Mouse (Mus musculus) stomach, postnatal 0 days (tissue): ENCODE measurements around the gene Cphx3. TPM values are rescaled to one million over a fixed set of nuclear protein-coding genes. Genes with fewer than 3 reads are reported as not detected.

ENCODE experiments used
- polyA plus RNA-seq: library from polyadenylated mRNA; unstranded; fragments of >200 nt; fragmentation: Nextera tagmentation; extraction: Ambion mirVana; gene quantifications from 2 replicates; pipeline ENCODE4 v1.2.1, GENCODE M21; 2015

Gene Cphx3
- polyA plus RNA-seq, 1 experiment from 2014 or later = not detected

Other genes with a start within 250 kb of the Cphx3 start
- 60.6 and 67.3 TPM in 2 replicates for gene Anxa11, start 240.1 kb upstream of the Cphx3 start, polyA plus RNA-seq
- 1.9 and 2.8 TPM in 2 replicates for gene Plac9a, start 179.2 kb upstream of the Cphx3 start, polyA plus RNA-seq
- 4.2 TPM in 2 replicates for gene Tmem254a, start 154.6 kb upstream of the Cphx3 start, polyA plus RNA-seq
- gene Cphx1, start 144.0 kb upstream of the Cphx3 start, polyA plus RNA-seq = 0.05 and 0.10 TPM in 2 replicates
- 0.51 and 1.1 TPM in 2 replicates for gene Duxbl1, start 103.7 kb upstream of the Cphx3 start, polyA plus RNA-seq
- 77.5 and 113 TPM in 2 replicates for gene Gm9780, start 39.6 kb upstream of the Cphx3 start, polyA plus RNA-seq
- 94.4 and 103 TPM in 2 replicates for gene Tmem254c, start 14.9 kb upstream of the Cphx3 start, polyA plus RNA-seq
- not detected in 2 replicates for gene Cphx2, start 781 bp upstream of the Cphx3 start, polyA plus RNA-seq
- 0.67 TPM in 1 of 2 replicates, not detected in the other for gene Duxbl2, start 36.1 kb downstream of the Cphx3 start, polyA plus RNA-seq
- gene Plac9b, start 100.2 kb downstream of the Cphx3 start, polyA plus RNA-seq = 97.2 and 127 TPM in 2 replicates
- 53.8 and 62.7 TPM in 2 replicates for gene Tmem254b, start 124.7 kb downstream of the Cphx3 start, polyA plus RNA-seq
- gene Duxbl3, start 175.7 kb downstream of the Cphx3 start, polyA plus RNA-seq = 1.5 and 2.2 TPM in 2 replicates